25 mouse cellular contexts compared by ENCODE assay signal in genomic region chr12:13208517-13208916, GRCm38 (mm10). TPM values are rescaled to one million over a fixed set of nuclear protein-coding genes. Genes with fewer than 3 reads are reported as not detected.
DNase-seq lines count a peak whose midpoint lies in the region; ATAC-seq and TF ChIP-seq lines count a peak whose summit lies in the region.
"Had no signal": no experiment of that assay in that cellular context is flagged by ENCODE, and none has a peak within 500 bp of the region (broad histone marks: within the 10 kb centered on the region; RNA-seq: fewer than 3 reads in every experiment).

No protein-coding gene starts in this region.

- H3K27me3 ChIP-seq in kidney, adult 2 months (replicated peaks; ENCODE audit: control insufficient read depth, insufficient read depth, low read length) = no peaks in the 10 kb centered on the region
- no peaks in the 10 kb centered on the region for H3K27me3 ChIP-seq in neural tube, embryonic 12.5 days (replicated peaks)
- H3K27me3 ChIP-seq: heart, embryonic 12.5 days; liver, embryonic 12.5 days had no signal

- ATAC-seq in neural tube, embryonic 12.5 days (ENCODE audit: low FRiP score, low read depth) = peak; percentile 41; the same call in 1 of the 2 replicates
- ATAC-seq: CD4-positive, CD25-positive, alpha-beta regulatory T cell, adult 4 months; liver, embryonic 12.5 days had no signal

- no peak overlapping the region for H3K4me3 ChIP-seq in kidney, adult 2 months (ENCODE audit: insufficient read depth, low read depth, low read length)
- H3K4me3 ChIP-seq in neural tube, embryonic 12.5 days = no peak overlapping the region
- H3K4me3 ChIP-seq: embryonic facial prominence, embryonic 12.5 days; erythroblast, embryonic 14.5 days; heart, embryonic 12.5 days; layer of hippocampus, adult 2 months; limb, embryonic 12.5 days; liver, embryonic 12.5 days; stomach, embryonic 15.5 days had no signal

- no peak for TF ChIP-seq CTCF in kidney, adult 2 months (conservative IDR thresholded peaks at IDR 0.05; ENCODE audit: insufficient read depth, insufficient read length, low read depth, low read length)

- peaks cover 40% of the 10 kb centered on the region for H3K4me1 ChIP-seq in kidney, adult 2 months (ENCODE audit: control insufficient read depth, insufficient read depth, low read length)
- peaks cover 12% of the 10 kb centered on the region for H3K4me1 ChIP-seq in neural tube, embryonic 12.5 days
- H3K4me1 ChIP-seq: liver, embryonic 12.5 days; stomach, embryonic 15.5 days had no signal

- H3K36me3 ChIP-seq in kidney, adult 2 months (ENCODE audit: control insufficient read depth, insufficient read depth, low read length) = no peaks in the 10 kb centered on the region
- H3K36me3 ChIP-seq in neural tube, embryonic 12.5 days = no peaks in the 10 kb centered on the region
- H3K36me3 ChIP-seq: embryonic facial prominence, embryonic 12.5 days; heart, embryonic 12.5 days; limb, embryonic 12.5 days; liver, embryonic 12.5 days; stomach, embryonic 15.5 days had no signal

- no peak for TF ChIP-seq POLR2A in kidney, adult 2 months (IDR thresholded peaks at IDR 0.05; ENCODE audit: low read depth, low read length)

- DNase-seq in embryo, embryonic 10.5 days (ENCODE audit: low spot score) = peak; percentile 36
- no peak for DNase-seq in embryo, embryonic 9.5 days (ENCODE audit: extremely low spot score)
- DNase-seq in kidney, adult 2 months = no peak
- DNase-seq in kidney, postnatal 14 days = no peak
- DNase-seq in neural tube, embryonic 10.5 days (ENCODE audit: extremely low spot score, low spot score) = no peak
- no peak for DNase-seq in left cerebral cortex, postnatal 4 days
- DNase-seq in left cerebral cortex, adult 18-20 months (ENCODE audit: low spot score in 2 of 2) = no peak
- DNase-seq: adrenal gland, postnatal 36 days; cerebellum, adult 18-20 months; cerebellum, postnatal 25 days; gastrocnemius, postnatal 10 days; heart, postnatal 14 days; lung, embryonic 14.5 days; lung, postnatal 36 days; thymus, adult 18-20 months had no signal

- 73% methylated on average over 1 of the region's 1 CpGs for WGBS in kidney, adult 2 months
- WGBS in neural tube, embryonic 12.5 days = 14% methylated on average over 1 of the region's 1 CpGs

- H3K4me2 ChIP-seq in neural tube, embryonic 12.5 days (replicated peaks) = no peak overlapping the region
- H3K4me2 ChIP-seq: embryonic facial prominence, embryonic 12.5 days; heart, embryonic 12.5 days; limb, embryonic 12.5 days; liver, embryonic 12.5 days; lung, embryonic 14.5 days; midbrain, embryonic 11.5 days; stomach, embryonic 15.5 days had no signal

- intact Hi-C loops in left cerebral cortex, postnatal 4 days (cut with DNase I) = no loop called here

- peak overlapping the region; percentile 37; the same call in 1 of the 2 replicates for H3K27ac ChIP-seq in kidney, adult 2 months (ENCODE audit: insufficient read depth, low read depth, low read length)
- no peak overlapping the region for H3K27ac ChIP-seq in neural tube, embryonic 12.5 days
- H3K27ac ChIP-seq: embryonic facial prominence, embryonic 12.5 days; limb, embryonic 12.5 days; liver, embryonic 12.5 days; stomach, embryonic 15.5 days had no signal

- no peaks in the 10 kb centered on the region for H3K9me3 ChIP-seq in neural tube, embryonic 12.5 days
- H3K9me3 ChIP-seq: embryonic facial prominence, embryonic 12.5 days; heart, embryonic 12.5 days; limb, embryonic 12.5 days; liver, embryonic 12.5 days; stomach, embryonic 15.5 days had no signal

- H3K9ac ChIP-seq in neural tube, embryonic 12.5 days = no peak overlapping the region
- H3K9ac ChIP-seq: embryonic facial prominence, embryonic 12.5 days; heart, embryonic 12.5 days; limb, embryonic 12.5 days; liver, embryonic 12.5 days; lung, embryonic 14.5 days; stomach, embryonic 15.5 days had no signal

RNA-seq across cellular contexts. Expression of gene Ddx1, which starts 40.5 kb away (rescaled TPM):
- 8.9 and 12.1 TPM in 2 replicates for polyA plus RNA-seq in kidney, adult 2 months (2012; rRNA removed)
- polyA plus RNA-seq in neural tube, embryonic 12.5 days (2016; fragmentation: Nextera tagmentation; extraction: Ambion mirVana) = 142 and 167 TPM in 2 replicates
- 100 to 1,000 TPM; 127 to 137 TPM for total RNA-seq in left cerebral cortex, postnatal 4 days (2021)
- 100 to 1,000 TPM; 134 to 143 TPM for total RNA-seq in left cerebral cortex, adult 18-20 months (2021)
